Mouse (Mus musculus) thymus, postnatal 4 days (tissue): ENCODE measurements around the gene Rac3.
"Not testable (repeated sequence)": the region's sequence is repeated elsewhere in the genome, so short reads cannot be mapped to it uniquely, and the experiment has no call there.

ENCODE experiments used
- DNase-seq: peaks from one replicate; pipeline ENCODE4 v3.0.0; 2021

The Rac3 gene

GRCm38 (mm10) chr11:120730331-120730870, 9.1 kb downstream of the Rac3 start:
- no peak for DNase-seq

GRCm38 (mm10) chr11:120731395-120731794, 10.1 kb downstream of the Rac3 start:
- no peak for DNase-seq

DNA sequence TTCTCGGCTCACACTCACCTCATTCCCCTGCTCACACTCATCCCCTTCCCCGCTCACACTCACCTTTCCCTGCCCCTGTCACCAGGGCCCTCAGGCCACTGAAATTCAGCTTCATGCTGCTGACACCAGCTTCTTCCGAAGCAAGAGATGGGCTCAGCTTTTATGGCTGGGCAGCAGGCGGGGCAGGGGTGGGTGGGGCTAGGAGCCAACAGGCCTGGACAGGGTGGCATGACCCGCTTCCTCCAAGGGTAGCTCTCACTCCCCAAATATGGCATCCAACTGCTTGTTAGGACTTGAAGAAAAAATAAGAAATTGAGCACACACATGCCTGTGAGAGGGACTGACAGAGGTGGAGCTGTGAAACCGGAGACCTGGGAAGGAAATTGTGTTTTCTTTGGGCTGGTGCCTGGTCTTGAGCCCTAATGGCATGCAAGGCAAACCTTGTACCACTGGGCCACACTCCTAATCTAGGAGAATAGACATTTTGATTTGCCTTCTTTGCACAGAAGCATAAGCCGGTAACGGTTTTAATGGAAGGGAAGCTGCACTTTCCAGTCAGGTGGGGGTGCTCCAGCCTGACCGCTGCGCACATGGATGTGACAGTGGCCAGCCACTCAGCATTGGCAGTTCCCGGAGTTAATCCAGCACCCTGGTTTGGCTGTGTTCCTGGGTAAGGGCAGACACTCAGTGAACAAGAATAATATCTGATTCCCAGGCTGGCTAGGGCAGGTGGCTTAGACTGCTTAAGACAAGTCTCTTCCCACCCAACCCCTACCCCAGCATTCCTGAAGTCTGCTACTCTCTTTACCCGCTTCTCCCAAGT, 10.8 kb downstream of the Rac3 start, which contains the start of gene Cbr2:
Gene Cbr2, minus strand, starts transcription at position 257 of the 823 bp plus-strand sequence.
- no peak for DNase-seq

GRCm38 (mm10) chr11:120733521-120733920, 12.3 kb downstream of the Rac3 start:
- DNase-seq: no peak

GRCm38 (mm10) chr11:120736424-120736823, 15.2 kb downstream of the Rac3 start:
- DNase-seq: no peak

DNA sequence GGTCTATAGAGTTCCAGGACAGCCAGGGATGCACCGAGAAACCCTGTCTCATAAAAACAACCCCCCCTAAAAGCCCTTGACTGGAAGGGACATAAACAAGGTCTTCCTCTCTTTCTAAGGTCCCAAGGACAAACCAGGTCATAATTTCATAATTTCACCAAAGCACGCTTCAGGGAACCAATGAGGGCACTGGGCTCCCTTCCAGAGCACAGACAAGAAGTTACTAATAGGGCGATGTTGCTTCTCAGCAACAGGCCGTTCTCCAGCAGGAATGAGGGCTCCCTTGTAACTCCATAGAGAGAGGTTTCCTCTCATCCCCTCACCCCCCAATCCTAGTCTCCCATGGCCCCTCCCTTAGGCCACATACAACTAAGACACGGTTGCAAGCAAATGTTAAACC, 19.7 kb downstream of the Rac3 start:
- DNase-seq: no peak

GRCm38 (mm10) chr11:120744121-120744701, 22.9 kb downstream of the Rac3 start:
- DNase-seq: no peak

- no peak for DNase-seq
Measured at GRCm38 (mm10) chr11:120747974-120748373, 26.7 kb downstream of the Rac3 start.

GRCm38 (mm10) chr11:120749430-120749829, 28.2 kb downstream of the Rac3 start:
- DNase-seq: peak; percentile 59

DNA sequence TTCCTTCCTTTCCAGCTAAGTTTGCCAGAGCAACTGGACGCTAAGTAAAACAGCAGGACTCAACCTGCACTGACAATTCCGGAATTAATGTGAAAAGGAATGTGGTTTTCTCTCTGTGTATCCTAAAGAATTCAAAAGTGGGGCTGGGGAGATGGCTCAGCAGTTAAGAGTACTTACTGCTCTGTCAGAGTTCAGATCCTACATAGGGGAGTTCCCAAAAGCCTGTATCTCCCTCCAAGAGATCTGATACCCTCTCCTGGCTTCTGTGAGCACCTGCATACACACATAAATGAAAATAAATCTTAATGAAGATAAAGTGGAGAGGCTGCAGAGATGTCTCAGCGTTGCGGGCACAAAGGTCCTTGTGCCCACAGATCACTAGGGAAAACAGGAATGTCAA, 30.3 kb downstream of the Rac3 start:
- DNase-seq: no peak

- no peak for DNase-seq
Measured at GRCm38 (mm10) chr11:120760236-120760635, 39.0 kb downstream of the Rac3 start.

DNA sequence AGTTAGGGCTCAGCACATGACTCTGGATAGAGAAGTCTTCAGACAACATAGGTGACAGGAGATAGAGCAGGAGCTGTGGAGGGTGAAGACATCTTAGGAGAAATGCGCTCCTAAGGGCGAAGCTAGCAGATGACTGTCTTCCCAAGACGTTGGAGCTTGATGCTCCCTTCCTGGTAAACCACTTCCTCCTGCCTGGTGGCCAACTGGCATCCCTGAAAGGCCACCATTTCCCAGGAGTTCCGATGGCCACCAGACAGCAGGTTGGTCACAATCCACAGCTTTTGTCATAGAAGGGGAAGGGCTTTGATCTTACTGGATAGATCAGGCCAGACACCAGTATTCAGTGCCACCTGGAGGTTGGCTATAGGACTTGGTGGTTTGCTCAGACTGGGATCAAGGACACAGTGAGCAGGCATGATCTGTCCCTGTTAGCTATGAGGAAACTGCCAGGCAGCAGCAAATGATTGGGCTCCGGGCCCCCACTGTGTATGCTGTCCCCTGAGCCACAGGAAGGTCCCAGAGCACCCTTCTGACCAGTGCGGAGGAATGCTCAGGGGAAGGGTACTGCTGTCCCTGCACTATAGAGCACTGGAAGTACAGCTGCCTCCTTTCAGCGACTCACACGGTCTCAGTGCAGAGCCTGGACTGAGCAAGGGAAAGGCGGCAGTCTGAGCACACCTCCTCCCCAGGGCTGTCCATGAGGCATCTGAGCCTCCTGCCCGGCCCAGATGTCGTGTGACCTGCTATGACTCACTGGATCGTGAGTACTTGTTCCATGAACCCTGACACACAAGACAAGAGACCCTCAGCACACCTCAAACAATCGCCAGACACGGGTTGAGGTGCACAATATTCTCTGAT, 40.8 kb downstream of the Rac3 start:
- no peak for DNase-seq

DNA sequence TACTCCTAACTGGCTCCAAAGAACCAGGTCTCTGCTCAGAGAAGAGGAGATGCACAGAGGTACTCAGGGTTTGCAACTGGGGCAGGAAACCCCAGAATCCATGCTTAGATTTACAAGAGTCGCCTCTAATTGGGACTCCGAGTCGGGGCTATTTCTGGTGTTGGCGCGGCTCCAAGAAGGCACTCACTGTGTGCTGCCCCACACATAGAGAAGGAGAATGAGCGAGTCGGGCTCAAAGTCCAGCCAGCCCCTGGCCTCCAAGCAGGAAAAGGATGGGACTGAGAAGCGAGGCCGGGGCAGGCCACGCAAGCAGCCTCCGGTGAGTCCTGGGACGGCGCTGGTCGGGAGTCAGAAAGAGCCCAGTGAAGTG, 41.4 kb downstream of the Rac3 start, which contains the start of gene Hmga1b:
Gene Hmga1b, plus strand, starts transcription at position 123 of the 370 bp plus-strand sequence.
- not testable (repeated sequence) for DNase-seq

DNA sequence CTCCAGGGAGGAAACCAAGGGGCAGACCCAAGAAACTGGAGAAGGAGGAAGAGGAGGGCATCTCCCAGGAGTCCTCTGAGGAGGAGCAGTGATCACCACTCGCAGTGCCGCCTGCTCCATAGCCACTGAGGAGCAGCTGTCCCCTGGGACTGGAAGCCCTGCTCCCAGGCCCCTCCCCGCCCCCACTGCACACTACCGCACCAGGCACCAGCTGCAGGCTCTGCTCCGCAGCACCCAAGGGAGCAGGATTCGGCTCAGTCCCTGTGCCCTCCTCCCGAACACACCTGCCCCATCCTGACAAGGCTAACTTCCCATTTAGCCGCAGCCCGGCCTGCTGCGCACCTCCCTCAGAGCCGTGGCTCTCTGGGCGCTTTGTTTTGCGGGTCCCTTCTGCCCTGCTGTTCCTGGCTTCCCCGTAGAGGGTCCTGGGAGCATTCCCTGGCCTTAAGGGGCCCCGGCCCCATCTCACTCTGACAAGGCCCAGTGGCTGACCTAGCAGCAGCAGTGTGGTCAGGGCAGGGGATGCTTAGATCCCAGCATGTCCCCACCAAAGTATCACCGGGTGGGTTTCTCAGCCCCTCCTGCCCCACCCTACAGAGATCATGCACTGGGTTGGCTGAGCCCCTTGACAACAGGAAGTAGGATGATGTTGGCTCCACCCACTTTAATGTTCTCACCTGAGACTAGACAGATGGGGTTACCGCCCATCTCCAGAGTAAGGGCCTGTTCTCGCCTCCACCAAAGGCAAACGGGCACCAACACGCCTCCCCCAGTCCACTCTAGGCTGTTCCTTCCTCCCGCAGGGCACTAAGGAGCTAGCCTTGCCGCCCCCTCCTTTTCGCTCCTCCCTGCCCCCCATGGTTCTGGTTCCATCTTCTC, 42.1 kb downstream of the Rac3 start:
- not testable (repeated sequence) for DNase-seq

DNA sequence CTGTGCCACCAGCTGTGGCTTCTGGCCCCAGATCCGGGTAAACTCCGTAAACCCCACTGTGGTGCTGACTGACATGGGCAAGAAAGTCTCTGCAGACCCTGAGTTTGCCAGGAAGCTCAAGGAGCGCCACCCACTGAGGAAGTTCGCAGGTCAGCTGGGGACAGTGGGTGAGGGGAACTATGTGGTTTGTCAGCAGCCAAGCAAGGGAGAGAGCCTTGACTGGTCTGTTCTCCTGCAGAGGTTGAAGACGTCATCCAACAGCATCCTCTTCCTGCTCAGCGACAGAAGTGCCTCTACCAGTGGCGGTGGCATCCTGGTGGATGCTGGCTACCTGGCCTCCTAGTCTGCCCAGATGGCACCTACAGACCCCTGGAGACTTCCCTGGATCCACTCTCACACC, 45.8 kb downstream of the Rac3 start:
- not testable (repeated sequence) for DNase-seq

- no peak for DNase-seq
Measured at GRCm38 (mm10) chr11:120768206-120768605, 46.9 kb downstream of the Rac3 start.

GRCm38 (mm10) chr11:120772749-120773148, 51.5 kb downstream of the Rac3 start:
- peak; percentile 3 for DNase-seq
